Mouse (Mus musculus) heart, adult 8-10 months (tissue): ENCODE data around the gene Zfp217. TPM values are rescaled to one million over a fixed set of nuclear protein-coding genes. Genes with fewer than 3 reads are reported as not detected.

Experiments
- DNase-seq: peaks from one replicate; pipeline ENCODE4 v3.0.0; 2022; ENCODE audit warnings: low spot score
- total RNA-seq, 4 experiments: library from RNA; stranded (reverse); gene quantifications; 2 replicates each; pipeline ENCODE4 v1.2.4; 2022

Gene Zfp217
- total RNA-seq, 4 experiments from 2014 or later = 7.4 to 12.0 (median 8.9) TPM

DNA sequence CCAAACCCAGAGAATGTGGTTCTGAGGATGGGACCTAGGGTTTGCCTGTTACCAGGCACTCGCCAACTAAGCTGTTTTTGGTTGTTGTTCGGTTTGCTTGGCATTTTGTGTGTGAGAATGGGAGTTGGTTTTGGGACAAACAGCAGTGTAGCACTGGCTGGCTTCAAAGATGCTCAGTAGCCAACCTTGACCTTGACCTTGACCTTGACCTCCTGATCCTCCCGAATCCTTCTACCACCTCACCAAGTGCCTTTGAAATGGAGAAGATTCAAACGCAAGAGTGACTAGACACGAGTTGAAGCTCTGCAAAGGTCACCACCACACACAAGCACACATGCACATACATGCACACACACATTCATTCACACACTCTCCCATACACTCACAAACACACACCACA lies 44.6 kb downstream of the Zfp217 start:
- DNase-seq = no peak

DNA sequence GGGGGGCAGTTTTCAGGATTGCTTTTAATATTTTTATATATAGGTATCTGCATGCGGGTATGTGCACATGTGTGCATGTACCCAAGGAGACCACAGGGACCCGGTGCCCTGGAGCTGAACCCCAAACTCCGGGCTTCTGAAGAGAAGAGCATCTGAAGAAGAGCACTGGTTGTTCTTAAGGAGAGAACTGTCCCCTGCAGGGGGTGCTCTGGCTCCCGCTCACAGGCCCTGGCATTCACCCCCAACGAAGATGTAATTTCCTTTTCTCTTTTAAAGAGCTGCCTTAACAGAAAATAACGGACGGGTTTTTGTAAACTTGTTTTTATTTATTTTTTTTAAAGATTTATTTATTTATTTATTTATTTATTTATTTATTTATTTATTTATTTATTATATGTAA lies 46.0 kb downstream of the Zfp217 start:
- DNase-seq = no peak

DNA sequence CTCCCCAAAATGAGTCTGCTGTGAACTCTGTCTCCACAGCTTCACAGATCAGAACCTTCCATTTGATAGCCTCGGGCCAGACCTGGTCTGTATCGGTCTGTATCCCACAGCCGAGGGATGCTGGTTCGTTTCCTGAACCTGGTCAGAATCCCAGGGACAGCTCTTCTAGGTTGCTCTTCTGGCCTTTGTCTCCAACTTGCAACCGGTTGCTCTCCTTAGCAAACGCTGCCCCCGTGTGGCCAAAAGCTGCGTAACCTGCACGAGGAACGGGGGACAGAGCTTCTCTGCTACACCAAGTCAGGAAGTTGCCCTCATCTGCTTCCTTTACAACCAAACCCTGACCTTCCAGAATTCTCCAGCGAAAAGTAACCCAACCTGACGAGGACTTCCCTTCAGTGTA lies 46.8 kb downstream of the Zfp217 start:
- peak; percentile 91 for DNase-seq

GRCm38 (mm10) chr2:170094871-170095270 lies 53.0 kb downstream of the Zfp217 start:
- DNase-seq = no peak

DNA sequence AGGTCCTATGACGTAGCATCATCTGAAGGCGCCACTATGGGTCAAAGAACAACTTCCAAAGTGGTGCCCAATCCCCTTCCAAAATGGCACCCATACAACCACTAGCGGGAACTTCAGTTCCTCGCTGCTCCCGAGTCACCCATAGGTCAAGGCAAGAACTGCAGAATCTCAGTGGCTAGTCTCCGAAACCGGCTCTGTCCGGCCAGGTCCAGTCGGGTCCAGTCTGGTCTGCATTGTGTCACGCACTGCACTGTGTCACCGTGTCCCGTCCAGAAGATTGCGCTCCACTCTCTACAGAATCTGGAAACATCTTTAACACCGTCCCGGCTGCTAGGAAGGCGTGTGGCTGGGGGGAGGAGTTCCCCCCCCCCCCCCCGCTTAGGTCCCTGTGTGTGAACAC lies 53.7 kb downstream of the Zfp217 start:
- DNase-seq = no peak

- no peak for DNase-seq
Measured at GRCm38 (mm10) chr2:170091563-170092443, 56.1 kb downstream of the Zfp217 start.

GRCm38 (mm10) chr2:170078442-170079017 lies 69.4 kb downstream of the Zfp217 start:
- no peak for DNase-seq

- DNase-seq = no peak
Measured at GRCm38 (mm10) chr2:170078041-170078440, 69.9 kb downstream of the Zfp217 start.

GRCm38 (mm10) chr2:170076941-170077490 lies 70.9 kb downstream of the Zfp217 start:
- DNase-seq = no peak

GRCm38 (mm10) chr2:170070641-170071241 lies 77.2 kb downstream of the Zfp217 start:
- no peak for DNase-seq

DNA sequence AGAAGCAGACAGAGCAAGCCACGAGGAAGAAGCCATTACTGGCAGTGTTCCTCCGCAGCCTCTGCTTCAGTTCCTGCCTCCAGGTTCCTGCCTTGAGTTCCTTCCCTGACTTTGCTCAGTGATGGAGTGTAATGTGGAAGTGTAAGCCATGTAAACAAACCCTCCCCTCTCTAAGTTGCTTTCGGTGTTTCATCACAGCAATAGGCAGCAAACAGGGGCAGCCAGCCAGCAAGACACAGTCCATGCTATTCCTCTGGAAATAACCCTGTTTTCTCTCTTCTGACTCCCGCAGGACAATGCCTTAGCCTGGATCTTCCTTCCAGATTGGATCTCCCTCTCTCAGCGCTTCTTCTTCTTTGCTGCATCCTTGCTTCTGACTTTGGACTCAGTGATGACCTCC lies 77.9 kb downstream of the Zfp217 start:
- no peak for DNase-seq

- DNase-seq = no peak
Measured at GRCm38 (mm10) chr2:170062378-170062777, 85.5 kb downstream of the Zfp217 start.

- DNase-seq = no peak
Measured at GRCm38 (mm10) chr2:170060066-170060465, 87.8 kb downstream of the Zfp217 start.

DNA sequence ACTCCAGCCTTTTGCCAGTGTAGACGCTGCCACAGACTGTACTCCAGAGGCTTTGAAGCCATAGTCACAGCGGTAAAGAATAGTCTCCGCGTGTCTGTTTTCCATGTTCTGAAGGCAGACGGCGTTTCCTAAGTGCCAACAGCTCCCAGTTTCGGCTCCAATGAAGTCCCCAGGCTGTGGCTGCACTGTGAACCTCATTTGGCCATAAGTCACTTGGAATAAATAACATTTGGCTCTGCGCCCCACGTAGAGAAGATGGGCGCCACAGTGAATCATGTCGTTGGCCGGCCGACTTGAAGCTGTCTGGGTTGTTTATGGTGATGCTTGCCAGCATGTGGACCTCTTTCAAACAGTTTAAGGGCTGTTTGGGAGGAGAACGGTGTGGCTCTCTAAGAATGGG lies 89.1 kb downstream of the Zfp217 start:
- no peak for DNase-seq
